ENCODE assay signal across 9 mouse cellular contexts in genomic region chr11:118146446-118146845, GRCm38 (mm10). TPM values are rescaled to one million over a fixed set of nuclear protein-coding genes. Genes with fewer than 3 reads are reported as not detected.
DNase-seq lines count a peak whose midpoint lies in the region; ATAC-seq and TF ChIP-seq lines count a peak whose summit lies in the region.
"Had no signal": no experiment of that assay in that cellular context is flagged by ENCODE, and none has a peak within 500 bp of the region (broad histone marks: within the 10 kb centered on the region; RNA-seq: fewer than 3 reads in every experiment).

No protein-coding gene starts in this region.

- no peak overlapping the region for H3K4me3 ChIP-seq in heart, embryonic 16.5 days (ENCODE audit: low read length)
- peak overlapping the region; percentile 66; the same call in 1 of the 2 replicates for H3K4me3 ChIP-seq in spleen, adult 2 months (ENCODE audit: extremely low read depth, insufficient read depth, insufficient read length)
- H3K4me3 ChIP-seq in intestine, embryonic 16.5 days (ENCODE audit: low read length) = no peak overlapping the region
- no peak overlapping the region for H3K4me3 ChIP-seq in midbrain, embryonic 13.5 days (replicated peaks)
- H3K4me3 ChIP-seq: embryonic facial prominence, embryonic 13.5 days had no signal

- ATAC-seq in heart, embryonic 16.5 days (replicated peaks; ENCODE audit: extremely low read depth, insufficient read depth, low FRiP score) = no peak
- no peak for ATAC-seq in intestine, embryonic 16.5 days
- no peak for ATAC-seq in midbrain, embryonic 13.5 days

- H3K9me3 ChIP-seq in heart, embryonic 16.5 days (replicated peaks; ENCODE audit: control insufficient read depth, low read length) = no peaks in the 10 kb centered on the region
- 0 out of 2 replicates have a peak, but pooled peaks cover 5% of the 10 kb centered on the region for H3K9me3 ChIP-seq in intestine, embryonic 16.5 days (ENCODE audit: control insufficient read depth, low read length)
- no peaks in the 10 kb centered on the region for H3K9me3 ChIP-seq in midbrain, embryonic 13.5 days
- H3K9me3 ChIP-seq: embryonic facial prominence, embryonic 13.5 days had no signal

- H3K27ac ChIP-seq in heart, embryonic 16.5 days (ENCODE audit: low read length) = peak overlapping the region; percentile 65
- peak overlapping the region; percentile 97 for H3K27ac ChIP-seq in spleen, adult 2 months (ENCODE audit: insufficient read depth, low read length)
- H3K27ac ChIP-seq in intestine, embryonic 16.5 days (ENCODE audit: low read length) = peak overlapping the region; percentile 75; the same call in 1 of the 2 replicates
- H3K27ac ChIP-seq in midbrain, embryonic 13.5 days = no peak overlapping the region
- H3K27ac ChIP-seq: embryonic facial prominence, embryonic 13.5 days had no signal

- peaks cover 29% of the 10 kb centered on the region for H3K4me1 ChIP-seq in heart, embryonic 16.5 days (ENCODE audit: control insufficient read depth, insufficient read depth, low read length)
- H3K4me1 ChIP-seq in spleen, adult 2 months (ENCODE audit: control insufficient read depth, insufficient read depth, insufficient read length) = peaks cover 28% of the 10 kb centered on the region
- H3K4me1 ChIP-seq in intestine, embryonic 16.5 days (ENCODE audit: control insufficient read depth, insufficient read depth, low read length) = peaks cover 28% of the 10 kb centered on the region
- peaks cover 12% of the 10 kb centered on the region for H3K4me1 ChIP-seq in midbrain, embryonic 13.5 days (replicated peaks)

- peak overlapping the region; percentile 41 for H3K4me2 ChIP-seq in heart, embryonic 16.5 days (ENCODE audit: low read depth, low read length)
- no peak overlapping the region for H3K4me2 ChIP-seq in intestine, embryonic 16.5 days (ENCODE audit: low read depth, low read length)
- no peak overlapping the region for H3K4me2 ChIP-seq in midbrain, embryonic 13.5 days (replicated peaks)
- H3K4me2 ChIP-seq: embryonic facial prominence, embryonic 13.5 days had no signal

- 89% methylated on average over 10 of the region's 10 CpGs for WGBS in heart, embryonic 16.5 days
- 72% methylated on average over 10 of the region's 10 CpGs for WGBS in spleen, adult 2 months
- WGBS in intestine, embryonic 16.5 days = 94% methylated on average over 10 of the region's 10 CpGs
- 95% methylated on average over 10 of the region's 10 CpGs for WGBS in midbrain, embryonic 13.5 days

- TF ChIP-seq CTCF in spleen, adult 2 months (IDR thresholded peaks at IDR 0.05; ENCODE audit: extremely low read depth, insufficient read depth, insufficient read length, insufficient replicate concordance) = no peak

- H3K9ac ChIP-seq in heart, embryonic 16.5 days (ENCODE audit: low read length) = peak overlapping the region; percentile 39; the same call in 1 of the 2 replicates
- no peak overlapping the region for H3K9ac ChIP-seq in intestine, embryonic 16.5 days (ENCODE audit: low read depth, low read length)
- H3K9ac ChIP-seq in midbrain, embryonic 13.5 days (replicated peaks) = no peak overlapping the region
- H3K9ac ChIP-seq: embryonic facial prominence, embryonic 13.5 days had no signal

- no peaks in the 10 kb centered on the region for H3K36me3 ChIP-seq in heart, embryonic 16.5 days (ENCODE audit: control insufficient read depth, insufficient read depth)
- no peaks in the 10 kb centered on the region for H3K36me3 ChIP-seq in spleen, adult 2 months (ENCODE audit: control insufficient read depth, insufficient read depth, low read length)
- no peaks in the 10 kb centered on the region for H3K36me3 ChIP-seq in intestine, embryonic 16.5 days (ENCODE audit: control insufficient read depth, insufficient read depth, low read length)
- H3K36me3 ChIP-seq in midbrain, embryonic 13.5 days = no peaks in the 10 kb centered on the region
- H3K36me3 ChIP-seq: embryonic facial prominence, embryonic 13.5 days had no signal

- DNase-seq in heart, postnatal 25 days (ENCODE audit: low spot score) = no peak
- peak in 1 of 2 experiments; percentile 48 for DNase-seq in spleen, adult 2 months (ENCODE audit: low read depth in 1 of 2, low spot score in 2 of 2)
- DNase-seq in spleen, postnatal 10 days (ENCODE audit: low spot score in 2 of 2) = no peak
- DNase-seq in right cerebral cortex, postnatal 4 days = no peak
- no peak for DNase-seq in embryo, embryonic 9.5 days (ENCODE audit: extremely low spot score)

- intact Hi-C loops in heart, postnatal 25 days (cut with DNase I) = loop anchor here (5.0 kb wide), 1 partner anchor 44 kb away; no protein-coding TSS in a partner anchor

- TF ChIP-seq POLR2A in spleen, adult 2 months (IDR thresholded peaks at IDR 0.05; ENCODE audit: low read depth, low read length) = no peak

- no peaks in the 10 kb centered on the region for H3K27me3 ChIP-seq in heart, embryonic 16.5 days (ENCODE audit: control insufficient read depth, insufficient read depth, low read length)
- no peaks in the 10 kb centered on the region for H3K27me3 ChIP-seq in spleen, adult 2 months (ENCODE audit: control insufficient read depth, insufficient read depth, low read length)
- no peaks in the 10 kb centered on the region for H3K27me3 ChIP-seq in intestine, embryonic 16.5 days (replicated peaks; ENCODE audit: control insufficient read depth, insufficient read depth, low read length)
- H3K27me3 ChIP-seq in midbrain, embryonic 13.5 days = no peaks in the 10 kb centered on the region
- H3K27me3 ChIP-seq: embryonic facial prominence, embryonic 13.5 days had no signal

RNA-seq across cellular contexts. Expression of gene Dnah17, which starts 16.0 kb away (rescaled TPM):
- 0.07 and 0.09 TPM in 2 replicates for polyA plus RNA-seq in heart, embryonic 16.5 days (2015; fragmentation: Nextera tagmentation; extraction: Ambion mirVana)
- total RNA-seq in heart, postnatal 25 days (2021) = under 1 TPM; 0.06 to 0.10 TPM
- 0.21 and 0.23 TPM in 2 replicates for polyA plus RNA-seq in spleen, adult 2 months (2012; rRNA removed)
- polyA plus RNA-seq in intestine, embryonic 16.5 days (2015; fragmentation: Nextera tagmentation; extraction: Ambion mirVana) = 0.09 and 0.13 TPM in 2 replicates
- polyA plus RNA-seq in midbrain, embryonic 13.5 days (2015; fragmentation: Nextera tagmentation; extraction: Ambion mirVana) = 0.19 and 0.34 TPM in 2 replicates
